8 mouse cellular contexts compared by ENCODE assay signal in the genomic region with DNA sequence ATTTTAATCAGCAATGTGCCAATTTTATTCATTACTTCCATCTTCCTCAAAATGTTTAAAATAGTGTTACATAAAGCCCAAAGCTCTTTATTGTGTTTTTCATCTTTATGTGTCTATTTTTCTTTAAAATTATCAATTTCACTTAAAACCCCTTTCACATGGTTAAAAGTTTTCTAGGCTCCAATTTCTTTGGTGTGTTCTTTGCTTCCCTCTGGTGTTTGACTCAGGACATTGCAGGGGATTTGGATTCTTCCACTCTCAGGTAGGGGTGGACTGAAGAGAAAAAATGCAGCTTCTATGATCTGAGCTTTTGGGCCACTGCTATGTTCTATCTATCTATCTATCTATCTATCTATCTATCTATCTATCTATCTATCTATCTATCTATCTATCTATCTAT. TPM values are rescaled to one million over a fixed set of nuclear protein-coding genes. Genes with fewer than 3 reads are reported as not detected.
DNase-seq lines count a peak whose midpoint lies in the region; ATAC-seq and TF ChIP-seq lines count a peak whose summit lies in the region.

No protein-coding gene starts in this region.

- no peaks in the 10 kb centered on the region for H3K36me3 ChIP-seq in forebrain, postnatal 0 days (ENCODE audit: insufficient read depth)
- no peaks in the 10 kb centered on the region for H3K36me3 ChIP-seq in forebrain, embryonic 15.5 days
- no peaks in the 10 kb centered on the region for H3K36me3 ChIP-seq in midbrain, embryonic 14.5 days (ENCODE audit: control insufficient read depth, insufficient read depth, low read length)
- H3K36me3 ChIP-seq in midbrain, embryonic 10.5 days: no peaks in the 10 kb centered on the region
- H3K36me3 ChIP-seq in embryonic facial prominence, embryonic 14.5 days (ENCODE audit: control insufficient read depth, insufficient read depth, low read length): no peaks in the 10 kb centered on the region

- peak; percentile 78 for TF ChIP-seq CTCF in forebrain, postnatal 0 days (IDR thresholded peaks at IDR 0.05; ENCODE audit: low read depth)

- no peak overlapping the region for H3K4me3 ChIP-seq in forebrain, postnatal 0 days (ENCODE audit: low read depth, low read length)
- H3K4me3 ChIP-seq in forebrain, embryonic 15.5 days: no peak overlapping the region
- no peak overlapping the region for H3K4me3 ChIP-seq in midbrain, embryonic 14.5 days (replicated peaks; ENCODE audit: low read depth, low read length)
- no peak overlapping the region for H3K4me3 ChIP-seq in midbrain, embryonic 10.5 days
- H3K4me3 ChIP-seq in embryonic facial prominence, embryonic 14.5 days (ENCODE audit: low read depth, low read length): no peak overlapping the region

- H3K9me3 ChIP-seq in forebrain, postnatal 0 days (ENCODE audit: low read length): no peaks in the 10 kb centered on the region
- H3K9me3 ChIP-seq in forebrain, embryonic 15.5 days: 0 out of 2 replicates have a peak, but pooled peaks cover 3% of the 10 kb centered on the region
- no peaks in the 10 kb centered on the region for H3K9me3 ChIP-seq in midbrain, embryonic 14.5 days (ENCODE audit: control insufficient read depth, low read length)
- H3K9me3 ChIP-seq in midbrain, embryonic 10.5 days (replicated peaks): peaks cover 13% of the 10 kb centered on the region
- peaks cover 12% of the 10 kb centered on the region for H3K9me3 ChIP-seq in embryonic facial prominence, embryonic 14.5 days (ENCODE audit: control insufficient read depth, low read length)

- no peaks in the 10 kb centered on the region for H3K27me3 ChIP-seq in forebrain, postnatal 0 days (ENCODE audit: insufficient read depth, low read length)
- H3K27me3 ChIP-seq in forebrain, embryonic 15.5 days: no peaks in the 10 kb centered on the region
- H3K27me3 ChIP-seq in midbrain, embryonic 14.5 days (ENCODE audit: control insufficient read depth, insufficient read depth, low read length): no peaks in the 10 kb centered on the region
- no peaks in the 10 kb centered on the region for H3K27me3 ChIP-seq in midbrain, embryonic 10.5 days (ENCODE audit: low read depth, poor library complexity, severe bottlenecking)
- no peaks in the 10 kb centered on the region for H3K27me3 ChIP-seq in embryonic facial prominence, embryonic 14.5 days (replicated peaks; ENCODE audit: control insufficient read depth, insufficient read depth, low read length)

- no peaks in the 10 kb centered on the region for H3K4me1 ChIP-seq in forebrain, postnatal 0 days (ENCODE audit: insufficient read depth)
- no peaks in the 10 kb centered on the region for H3K4me1 ChIP-seq in forebrain, embryonic 15.5 days
- no peaks in the 10 kb centered on the region for H3K4me1 ChIP-seq in midbrain, embryonic 14.5 days (ENCODE audit: control insufficient read depth, insufficient read depth, low read length)
- no peaks in the 10 kb centered on the region for H3K4me1 ChIP-seq in midbrain, embryonic 10.5 days
- no peaks in the 10 kb centered on the region for H3K4me1 ChIP-seq in embryonic facial prominence, embryonic 14.5 days (ENCODE audit: control insufficient read depth, insufficient read depth, low read length)

- DNase-seq in forebrain, postnatal 0 days: peak; percentile 79
- DNase-seq in midbrain, embryonic 14.5 days: peak; percentile 85
- no peak for DNase-seq in midbrain, embryonic 10.5 days (ENCODE audit: low spot score)
- peak; percentile 38 for DNase-seq in embryonic facial prominence, embryonic 14.5 days (ENCODE audit: low spot score)
- peak; percentile 31 for DNase-seq in retina, postnatal 7 days (ENCODE audit: low read depth, low spot score)
- DNase-seq in urinary bladder, postnatal 10 days (ENCODE audit: low spot score): no peak
- DNase-seq in adrenal gland, adult 8-10 months: no peak

- peak; percentile 53 for ATAC-seq in forebrain, postnatal 0 days
- no peak for ATAC-seq in forebrain, embryonic 15.5 days (replicated peaks)
- ATAC-seq in midbrain, embryonic 14.5 days (ENCODE audit: low FRiP score, low TSS enrichment): no peak
- no peak for ATAC-seq in embryonic facial prominence, embryonic 14.5 days (ENCODE audit: low read depth)

- no peak overlapping the region for H3K9ac ChIP-seq in forebrain, postnatal 0 days
- H3K9ac ChIP-seq in forebrain, embryonic 15.5 days (replicated peaks): no peak overlapping the region
- no peak overlapping the region for H3K9ac ChIP-seq in midbrain, embryonic 14.5 days (replicated peaks; ENCODE audit: low read length)
- H3K9ac ChIP-seq in embryonic facial prominence, embryonic 14.5 days (ENCODE audit: low read depth, low read length): no peak overlapping the region

- H3K4me2 ChIP-seq in forebrain, postnatal 0 days (ENCODE audit: low read depth): no peak overlapping the region
- H3K4me2 ChIP-seq in forebrain, embryonic 15.5 days (replicated peaks): no peak overlapping the region
- H3K4me2 ChIP-seq in midbrain, embryonic 14.5 days (ENCODE audit: low read length): no peak overlapping the region
- H3K4me2 ChIP-seq in embryonic facial prominence, embryonic 14.5 days (ENCODE audit: low read depth, low read length): no peak overlapping the region

- no peak overlapping the region for H3K27ac ChIP-seq in forebrain, postnatal 0 days (ENCODE audit: low read depth, low read length)
- H3K27ac ChIP-seq in forebrain, embryonic 15.5 days (replicated peaks): no peak overlapping the region
- no peak overlapping the region for H3K27ac ChIP-seq in midbrain, embryonic 14.5 days (replicated peaks; ENCODE audit: low read depth, low read length)
- H3K27ac ChIP-seq in midbrain, embryonic 10.5 days (replicated peaks): no peak overlapping the region
- no peak overlapping the region for H3K27ac ChIP-seq in embryonic facial prominence, embryonic 14.5 days (replicated peaks; ENCODE audit: low read depth, low read length)

RNA-seq across cellular contexts. Expression of a gene that starts 9.5 kb away (rescaled TPM):
- total RNA-seq in forebrain, postnatal 0 days (2014; rRNA removed): 31.8 and 37.1 TPM in 2 replicates
- polyA plus RNA-seq in forebrain, postnatal 0 days (2015; fragmentation: Nextera tagmentation; extraction: Ambion mirVana): 29.0 and 31.1 TPM in 2 replicates
- polyA plus RNA-seq in forebrain, embryonic 15.5 days (2015; fragmentation: Nextera tagmentation; extraction: Ambion mirVana): 13.6 and 14.7 TPM in 2 replicates
- polyA plus RNA-seq in midbrain, embryonic 14.5 days (2014; fragmentation: Nextera tagmentation; extraction: Ambion mirVana): 23.2 and 28.1 TPM in 2 replicates
- polyA plus RNA-seq in midbrain, embryonic 10.5 days (2016; fragmentation: Nextera tagmentation; extraction: Ambion mirVana): 16.9 and 18.6 TPM in 2 replicates
- 21.9 and 26.5 TPM in 2 replicates for polyA plus RNA-seq in embryonic facial prominence, embryonic 14.5 days (2014; fragmentation: Nextera tagmentation; extraction: Ambion mirVana)
- 10 to 100 TPM; 21.9 to 43.0 (median 31.0) TPM for total RNA-seq in adrenal gland, adult 8-10 months (2022)

RNA-seq across cellular contexts. Expression of a gene that starts 16.4 kb away (rescaled TPM):
- 36.1 and 40.1 TPM in 2 replicates for total RNA-seq in forebrain, postnatal 0 days (2014; rRNA removed)
- 50.3 and 53.5 TPM in 2 replicates for polyA plus RNA-seq in forebrain, postnatal 0 days (2015; fragmentation: Nextera tagmentation; extraction: Ambion mirVana)
- polyA plus RNA-seq in forebrain, embryonic 15.5 days (2015; fragmentation: Nextera tagmentation; extraction: Ambion mirVana): 62.4 and 63.3 TPM in 2 replicates
- polyA plus RNA-seq in midbrain, embryonic 14.5 days (2014; fragmentation: Nextera tagmentation; extraction: Ambion mirVana): 52.8 and 54.8 TPM in 2 replicates
- polyA plus RNA-seq in midbrain, embryonic 10.5 days (2016; fragmentation: Nextera tagmentation; extraction: Ambion mirVana): 88.5 and 89.0 TPM in 2 replicates
- polyA plus RNA-seq in embryonic facial prominence, embryonic 14.5 days (2014; fragmentation: Nextera tagmentation; extraction: Ambion mirVana): 63.8 and 67.8 TPM in 2 replicates
- 10 to 100 TPM; 22.9 to 28.7 (median 28.4) TPM for total RNA-seq in adrenal gland, adult 8-10 months (2022)

RNA-seq across cellular contexts. Expression of a gene that starts 28.3 kb away (rescaled TPM):
- total RNA-seq in forebrain, postnatal 0 days (2014; rRNA removed): 116 and 135 TPM in 2 replicates
- 5.0 and 8.3 TPM in 2 replicates for polyA plus RNA-seq in forebrain, postnatal 0 days (2015; fragmentation: Nextera tagmentation; extraction: Ambion mirVana)
- polyA plus RNA-seq in forebrain, embryonic 15.5 days (2015; fragmentation: Nextera tagmentation; extraction: Ambion mirVana): 9.7 and 10.9 TPM in 2 replicates
- polyA plus RNA-seq in midbrain, embryonic 14.5 days (2014; fragmentation: Nextera tagmentation; extraction: Ambion mirVana): 17.7 and 20.4 TPM in 2 replicates
- polyA plus RNA-seq in midbrain, embryonic 10.5 days (2016; fragmentation: Nextera tagmentation; extraction: Ambion mirVana): 6.0 and 6.3 TPM in 2 replicates
- 10.5 TPM in 2 replicates for polyA plus RNA-seq in embryonic facial prominence, embryonic 14.5 days (2014; fragmentation: Nextera tagmentation; extraction: Ambion mirVana)
- total RNA-seq in adrenal gland, adult 8-10 months (2022): 10 to 100 TPM; 58.6 to 71.5 (median 64.5) TPM

RNA-seq across cellular contexts. Expression of a gene that starts 37.4 kb away (rescaled TPM):
- total RNA-seq in forebrain, postnatal 0 days (2014; rRNA removed): 51.9 and 70.2 TPM in 2 replicates
- polyA plus RNA-seq in forebrain, postnatal 0 days (2015; fragmentation: Nextera tagmentation; extraction: Ambion mirVana): 5.4 and 10.3 TPM in 2 replicates
- 14.5 and 15.0 TPM in 2 replicates for polyA plus RNA-seq in forebrain, embryonic 15.5 days (2015; fragmentation: Nextera tagmentation; extraction: Ambion mirVana)
- polyA plus RNA-seq in midbrain, embryonic 14.5 days (2014; fragmentation: Nextera tagmentation; extraction: Ambion mirVana): 15.1 and 15.6 TPM in 2 replicates
- 6.0 and 8.3 TPM in 2 replicates for polyA plus RNA-seq in midbrain, embryonic 10.5 days (2016; fragmentation: Nextera tagmentation; extraction: Ambion mirVana)
- polyA plus RNA-seq in embryonic facial prominence, embryonic 14.5 days (2014; fragmentation: Nextera tagmentation; extraction: Ambion mirVana): 7.9 and 8.3 TPM in 2 replicates
- 10 to 100 TPM; 45.6 to 74.7 (median 58.5) TPM for total RNA-seq in adrenal gland, adult 8-10 months (2022)

RNA-seq across cellular contexts. Expression of a gene that starts 43.8 kb away (rescaled TPM):
- total RNA-seq in forebrain, postnatal 0 days (2014; rRNA removed): 18.3 and 22.6 TPM in 2 replicates
- polyA plus RNA-seq in forebrain, postnatal 0 days (2015; fragmentation: Nextera tagmentation; extraction: Ambion mirVana): 14.7 and 15.7 TPM in 2 replicates
- 14.3 and 15.7 TPM in 2 replicates for polyA plus RNA-seq in forebrain, embryonic 15.5 days (2015; fragmentation: Nextera tagmentation; extraction: Ambion mirVana)
- polyA plus RNA-seq in midbrain, embryonic 14.5 days (2014; fragmentation: Nextera tagmentation; extraction: Ambion mirVana): 15.3 and 17.1 TPM in 2 replicates
- polyA plus RNA-seq in midbrain, embryonic 10.5 days (2016; fragmentation: Nextera tagmentation; extraction: Ambion mirVana): 8.3 and 10.6 TPM in 2 replicates
- polyA plus RNA-seq in embryonic facial prominence, embryonic 14.5 days (2014; fragmentation: Nextera tagmentation; extraction: Ambion mirVana): 8.1 and 8.2 TPM in 2 replicates
- total RNA-seq in adrenal gland, adult 8-10 months (2022): 10 to 100 TPM; 21.3 to 27.4 (median 22.8) TPM

Comparison
In these comparisons a context has a peak if more than half of its experiments do, and no peak if none do; other contexts are left out.
1. DNase-seq: peak in forebrain, postnatal 0 days (single experiment), midbrain, embryonic 14.5 days (single experiment), embryonic facial prominence, embryonic 14.5 days (single experiment) and retina, postnatal 7 days (single experiment); none in midbrain, embryonic 10.5 days (single experiment), urinary bladder, postnatal 10 days (single experiment) and adrenal gland, adult 8-10 months (single experiment).